Mouse (Mus musculus): ENCODE data around the gene Map3k3.

DNA sequence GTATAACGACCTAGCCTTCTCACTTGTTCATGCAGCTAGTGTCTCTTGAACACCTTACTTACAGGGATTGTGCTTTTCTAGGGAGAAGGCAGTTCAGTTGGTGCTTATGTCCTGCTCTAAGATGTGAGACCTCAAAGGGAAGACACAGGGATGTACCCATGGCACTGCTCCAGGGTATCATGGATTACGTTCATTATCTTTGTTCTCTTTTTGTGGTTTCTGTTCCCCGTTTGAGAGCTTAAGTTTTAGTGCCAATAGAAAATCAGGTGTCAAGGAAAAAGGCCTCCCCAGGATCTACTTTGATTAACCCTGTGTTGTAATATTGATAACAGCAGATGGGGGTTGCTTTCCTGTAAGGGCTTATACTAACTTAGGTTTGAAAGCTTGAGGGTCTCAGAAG lies 10.6 kb upstream of the Map3k3 start:
- TF ChIP-seq CTCF (IDR thresholded peaks at IDR 0.05; ENCODE audit: low read depth) (no peak), EP300 (IDR thresholded peaks at IDR 0.05; ENCODE audit: low read depth) (no peak)
